Mouse (Mus musculus): ENCODE measurements around the gene Sgpp1. TPM values are rescaled to one million over a fixed set of nuclear protein-coding genes. Genes with fewer than 3 reads are reported as not detected.
A peak's percentile ranks its signal among the peaks of the same experiment; 100 is the strongest.

Gene Sgpp1
- polyA plus RNA-seq, 1 experiment from 2014 or later = 27.0 TPM

DNA sequence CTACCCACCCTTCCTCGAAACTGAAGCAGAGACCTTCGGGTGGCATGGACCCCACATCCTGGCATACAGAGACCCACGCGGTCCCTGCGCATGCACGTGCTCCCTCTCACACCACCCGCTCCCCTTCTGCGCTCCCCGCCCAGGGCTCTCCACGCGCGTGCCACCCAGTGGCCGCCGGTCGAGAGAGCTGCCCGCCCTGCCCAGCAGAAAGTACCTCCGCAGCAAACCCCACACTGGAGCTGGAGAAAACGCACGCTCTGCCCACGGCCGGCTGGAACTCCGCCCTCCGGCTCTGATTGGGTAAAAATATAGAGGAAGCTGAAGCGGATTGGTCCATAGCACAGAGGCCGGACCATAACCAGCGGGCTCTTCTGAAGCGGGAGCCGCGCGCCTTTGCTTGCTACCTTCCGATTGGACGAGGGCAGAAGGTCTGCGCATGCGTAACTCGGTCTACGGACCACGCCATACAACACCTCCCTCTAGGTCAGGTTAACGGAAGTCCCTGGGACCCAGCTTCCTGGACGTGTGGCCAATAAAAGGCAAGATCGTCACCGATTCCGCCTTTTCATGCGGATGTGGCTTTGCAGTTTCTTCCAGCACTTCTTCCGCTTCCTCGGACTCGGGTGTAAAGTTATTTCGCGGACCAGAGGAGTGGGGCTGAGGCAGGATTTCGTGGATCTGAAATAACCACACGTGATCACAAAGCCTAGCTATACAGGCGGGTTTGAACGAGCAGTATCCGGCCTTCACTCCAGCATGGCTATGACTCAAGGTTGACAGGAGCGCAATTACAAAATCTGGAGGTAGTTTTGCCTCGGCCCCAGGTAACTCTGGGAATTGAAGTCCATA is 66.0 kb downstream of the Sgpp1 start, which contains the start of gene Wdr89:
Gene Wdr89 (minus strand): TSS at position 280 of the 849 bp plus-strand sequence.
- Histone ChIP-seq H3K9me3 (replicated peaks; ENCODE audit: low read length) (no peaks in the 10 kb centered on the region), H3K9ac (ENCODE audit: low read depth, low read length) (peak within 1 kb of the TSS; percentile 72), H3K27me3 (ENCODE audit: insufficient read depth, low read length) (no peaks in the 10 kb centered on the region), H3K27ac (peak within 1 kb of the TSS; percentile 93), H3K4me1 (replicated peaks; ENCODE audit: insufficient read depth, low read length) (peaks cover 8% of the 10 kb centered on the region; the same call in 1 of the 2 replicates), H3K4me3 (replicated peaks; ENCODE audit: low read depth, low read length) (peak within 1 kb of the TSS; percentile 66), H3K36me3 (ENCODE audit: insufficient read depth, low read length) (no peaks in the 10 kb centered on the region), H3K4me2 (ENCODE audit: low read length) (peak within 1 kb of the TSS; percentile 82)
- peak; percentile 100 for DNase-seq (ENCODE audit: low spot score)
- WGBS = under 1% methylated on average over 55 of the region's 55 CpGs
- TF ChIP-seq CTCF (IDR thresholded peaks at IDR 0.05; ENCODE audit: low read depth) = peak; percentile 51
- ATAC-seq (replicated peaks; ENCODE audit: low FRiP score, low read depth) = peak; percentile 99

DNA sequence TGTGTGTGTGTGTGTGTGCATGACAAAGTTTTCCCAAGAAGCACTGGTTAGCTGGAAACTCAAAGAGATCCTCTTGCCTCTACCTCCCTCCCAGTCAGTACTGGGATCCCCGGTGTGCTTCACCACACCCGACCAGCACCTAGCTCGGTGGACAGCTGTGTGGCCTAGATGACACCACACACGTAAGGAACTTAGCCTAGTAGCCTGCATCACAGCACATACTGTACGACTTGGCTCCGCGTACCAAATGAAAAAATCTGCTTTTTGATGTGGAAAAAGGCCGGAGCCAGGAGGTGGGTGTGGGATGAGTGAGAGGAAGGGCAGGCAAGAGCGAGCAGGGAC is 66.6 kb downstream of the Sgpp1 start:
- DNase-seq (ENCODE audit: low spot score) (no peak), ATAC-seq (replicated peaks; ENCODE audit: low FRiP score, low read depth) (no peak; the same call in 1 of the 2 replicates)
- peaks cover 8% of the 10 kb centered on the region; the same call in 1 of the 2 replicates for H3K4me1 ChIP-seq (replicated peaks; ENCODE audit: insufficient read depth, low read length)
- H3K9ac ChIP-seq (ENCODE audit: low read depth, low read length) = peak overlapping the region; percentile 53
- H3K9me3 ChIP-seq (replicated peaks; ENCODE audit: low read length) = no peaks in the 10 kb centered on the region
- peak overlapping the region; percentile 67 for H3K27ac ChIP-seq
- no peaks in the 10 kb centered on the region for H3K27me3 ChIP-seq (ENCODE audit: insufficient read depth, low read length)
- no peaks in the 10 kb centered on the region for H3K36me3 ChIP-seq (ENCODE audit: insufficient read depth, low read length)
- no peak for TF ChIP-seq CTCF (IDR thresholded peaks at IDR 0.05; ENCODE audit: low read depth)
- H3K4me2 ChIP-seq (ENCODE audit: low read length) = peak overlapping the region; percentile 72
- under 1% methylated on average over 9 of the region's 9 CpGs for WGBS
- H3K4me3 ChIP-seq (replicated peaks; ENCODE audit: low read depth, low read length) = peak overlapping the region; percentile 66

DNA sequence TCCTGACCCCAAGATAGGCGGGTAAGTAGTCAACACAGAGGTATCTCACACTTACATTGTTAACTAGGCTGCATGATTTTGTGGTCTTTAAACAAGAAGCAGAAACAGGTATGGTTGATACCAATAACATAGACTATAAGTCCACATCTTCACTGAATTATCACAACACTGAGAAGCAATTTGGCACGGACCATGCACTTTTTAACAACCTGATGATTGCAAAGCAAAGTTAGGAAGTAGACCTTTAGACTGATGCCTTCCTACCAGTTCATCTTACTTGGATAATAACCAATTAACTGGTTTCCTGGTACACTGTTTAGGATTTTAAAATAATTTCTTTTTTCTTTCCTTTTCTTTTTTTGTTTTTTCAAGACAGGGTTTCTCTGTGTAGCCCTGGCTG is 67.3 kb downstream of the Sgpp1 start:
- TF ChIP-seq CTCF (IDR thresholded peaks at IDR 0.05; ENCODE audit: low read depth) = no peak
- no peak overlapping the region for H3K27ac ChIP-seq
- H3K9ac ChIP-seq (ENCODE audit: low read depth, low read length) = no peak overlapping the region
- no peak overlapping the region for H3K4me3 ChIP-seq (replicated peaks; ENCODE audit: low read depth, low read length)
- no peaks in the 10 kb centered on the region for H3K36me3 ChIP-seq (ENCODE audit: insufficient read depth, low read length)
- WGBS = 92% methylated on average over 2 of the region's 2 CpGs
- DNase-seq (ENCODE audit: low spot score) (no peak), ATAC-seq (replicated peaks; ENCODE audit: low FRiP score, low read depth) (no peak)
- no peaks in the 10 kb centered on the region for H3K27me3 ChIP-seq (ENCODE audit: insufficient read depth, low read length)
- H3K9me3 ChIP-seq (replicated peaks; ENCODE audit: low read length) = no peaks in the 10 kb centered on the region
- peaks cover 8% of the 10 kb centered on the region; the same call in 1 of the 2 replicates for H3K4me1 ChIP-seq (replicated peaks; ENCODE audit: insufficient read depth, low read length)
- peak overlapping the region; percentile 72; the same call in 1 of the 2 replicates for H3K4me2 ChIP-seq (ENCODE audit: low read length)

DNA sequence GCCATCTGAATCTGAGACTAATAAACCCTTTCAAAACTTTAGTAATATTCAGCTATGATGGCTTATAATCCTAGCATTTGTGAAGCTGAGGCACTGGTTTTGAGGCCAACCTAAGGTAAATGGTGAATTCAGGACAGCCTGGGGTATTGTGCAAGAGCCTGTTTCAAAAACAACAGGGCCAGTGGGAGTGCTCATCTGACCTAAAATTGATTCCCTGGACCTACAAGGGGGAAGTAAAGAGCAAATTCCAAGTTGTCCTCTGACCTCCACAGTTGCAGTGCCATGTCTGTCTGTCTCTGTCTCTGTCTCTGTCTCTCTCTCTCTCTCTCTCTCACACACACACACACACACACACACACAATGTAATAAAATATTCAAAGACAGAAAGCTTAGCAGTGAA is 68.6 kb downstream of the Sgpp1 start:
- no peak overlapping the region for H3K4me3 ChIP-seq (replicated peaks; ENCODE audit: low read depth, low read length)
- H3K4me2 ChIP-seq (ENCODE audit: low read length) = no peak overlapping the region
- no peaks in the 10 kb centered on the region for H3K27me3 ChIP-seq (ENCODE audit: insufficient read depth, low read length)
- H3K9me3 ChIP-seq (replicated peaks; ENCODE audit: low read length) = no peaks in the 10 kb centered on the region
- no peak for TF ChIP-seq CTCF (IDR thresholded peaks at IDR 0.05; ENCODE audit: low read depth)
- H3K4me1 ChIP-seq (replicated peaks; ENCODE audit: insufficient read depth, low read length) = peaks cover 8% of the 10 kb centered on the region; the same call in 1 of the 2 replicates
- H3K27ac ChIP-seq = no peak overlapping the region
- ATAC-seq (replicated peaks; ENCODE audit: low FRiP score, low read depth) (no peak), DNase-seq (ENCODE audit: low spot score) (no peak)
- H3K9ac ChIP-seq (ENCODE audit: low read depth, low read length) = no peak overlapping the region
- H3K36me3 ChIP-seq (ENCODE audit: insufficient read depth, low read length) = no peaks in the 10 kb centered on the region

DNA sequence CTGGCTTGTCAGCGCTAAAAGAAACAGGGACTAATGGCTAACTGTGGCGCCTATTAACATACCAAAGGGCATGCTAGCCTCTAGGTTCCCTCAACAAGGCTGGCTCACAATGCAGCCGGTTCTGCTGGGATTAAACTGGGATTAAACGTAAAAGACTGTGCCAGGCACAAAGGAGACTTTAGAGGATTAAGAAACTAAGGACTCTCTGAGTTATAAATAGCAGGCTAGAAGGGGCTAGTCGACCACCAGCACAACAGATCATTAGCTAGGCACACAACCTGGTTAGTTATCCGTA is 71.1 kb downstream of the Sgpp1 start:
- Histone ChIP-seq H3K4me3 (replicated peaks; ENCODE audit: low read depth, low read length) (no peak overlapping the region), H3K27me3 (ENCODE audit: insufficient read depth, low read length) (no peaks in the 10 kb centered on the region), H3K4me1 (replicated peaks; ENCODE audit: insufficient read depth, low read length) (no peaks in the 10 kb centered on the region), H3K36me3 (ENCODE audit: insufficient read depth, low read length) (no peaks in the 10 kb centered on the region), H3K9me3 (replicated peaks; ENCODE audit: low read length) (no peaks in the 10 kb centered on the region), H3K4me2 (ENCODE audit: low read length) (no peak overlapping the region), H3K9ac (ENCODE audit: low read depth, low read length) (no peak overlapping the region), H3K27ac (peak overlapping the region; percentile 54)
- WGBS = 32% methylated on average over 6 of the region's 6 CpGs
- DNase-seq (ENCODE audit: low spot score) (no peak), ATAC-seq (replicated peaks; ENCODE audit: low FRiP score, low read depth) (peak; percentile 22; the same call in 1 of the 2 replicates)
- no peak for TF ChIP-seq CTCF (IDR thresholded peaks at IDR 0.05; ENCODE audit: low read depth)

Other genes with a start within 250 kb of the Sgpp1 start
- 12.7 and 16.0 TPM in 2 replicates for gene Ppp2r5e, start 139.5 kb downstream of the Sgpp1 start, polyA plus RNA-seq (2015; fragmentation: Nextera tagmentation; extraction: Ambion mirVana)
- gene Wdr89, start 66.2 kb downstream of the Sgpp1 start, polyA plus RNA-seq (2015; fragmentation: Nextera tagmentation; extraction: Ambion mirVana) = 9.9 and 10.6 TPM in 2 replicates
- 37.2 and 47.5 TPM in 2 replicates for gene Syne2, start 82.4 kb upstream of the Sgpp1 start, polyA plus RNA-seq (2015; fragmentation: Nextera tagmentation; extraction: Ambion mirVana)